Mouse (Mus musculus): ENCODE data around the gene Atxn7l3. TPM values are rescaled to one million over a fixed set of nuclear protein-coding genes. Genes with fewer than 3 reads are reported as not detected.

The Atxn7l3 gene
- polyA plus RNA-seq, 1 experiment: 80.0 TPM

DNA sequence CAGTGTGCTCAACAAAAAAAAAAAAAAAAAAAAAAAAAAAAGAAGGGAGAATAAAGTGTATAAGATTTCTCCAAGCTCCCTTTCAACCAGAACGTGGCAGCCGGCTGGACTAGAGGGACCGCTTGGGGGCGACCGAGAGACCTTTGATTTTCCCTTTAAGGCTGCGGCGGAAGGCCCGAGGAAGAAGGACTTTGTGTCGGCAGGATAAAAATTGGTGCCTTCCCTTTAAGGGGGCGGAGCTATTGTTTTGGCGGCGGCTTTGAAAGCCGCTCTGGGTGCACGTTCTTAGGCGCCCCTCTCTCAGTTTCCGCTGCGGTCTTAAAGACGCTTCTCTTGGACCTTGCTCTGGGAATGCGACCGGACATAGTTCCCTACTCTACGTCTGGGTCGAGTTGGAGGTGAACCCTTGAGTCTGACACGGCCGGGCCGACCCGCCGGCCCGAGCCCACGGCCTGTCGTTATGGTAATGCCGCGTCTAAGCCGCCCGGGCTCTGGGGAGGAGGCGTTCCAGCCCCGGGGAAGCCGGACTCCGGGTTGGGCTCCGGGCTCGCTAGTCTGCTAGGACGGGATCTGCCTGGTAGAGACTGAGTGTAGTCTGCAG is 47.7 kb downstream of the Atxn7l3 start, which contains the start of gene BC030867:
TSS of gene BC030867 (plus strand) at position 253 of the 601 bp plus-strand sequence.
- H3K36me3 ChIP-seq (replicated peaks; ENCODE audit: low read length): peaks cover 30% of the 10 kb centered on the region
- no peaks in the 10 kb centered on the region; the same call in 1 of the 2 replicates for H3K9me3 ChIP-seq
- H3K27me3 ChIP-seq (replicated peaks): no peaks in the 10 kb centered on the region
- H3K4me1 ChIP-seq: peaks cover 49% of the 10 kb centered on the region
- H3K4me3 ChIP-seq (replicated peaks): peak within 1 kb of the TSS; percentile 95
- TF ChIP-seq GATA1 (IDR thresholded peaks at IDR 0.05; ENCODE audit: borderline replicate concordance, low read length) (no peak), FLI1 (IDR thresholded peaks at IDR 0.05; ENCODE audit: low read length) (peak; percentile 38; the same call in 1 of the 2 replicates)

DNA sequence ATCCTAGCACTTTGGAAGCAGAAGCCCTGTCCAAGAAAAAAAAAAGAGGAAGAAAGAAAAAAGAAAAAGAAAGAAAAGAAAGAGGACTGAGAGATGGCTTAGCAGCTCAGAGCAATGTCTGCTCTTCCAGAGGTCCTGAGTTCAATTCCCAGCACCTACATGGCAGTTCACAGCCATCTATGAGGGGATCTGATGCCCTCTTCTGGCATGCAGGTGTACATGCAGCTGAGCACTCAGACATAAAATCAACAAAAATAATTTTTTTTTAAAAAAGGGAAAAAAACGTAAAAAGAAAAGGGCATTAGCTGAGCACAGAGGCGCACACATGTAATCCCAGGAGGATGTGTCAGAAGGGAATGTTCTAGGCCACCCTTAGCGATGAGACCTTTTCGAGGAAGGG is 49.6 kb downstream of the Atxn7l3 start:
- Histone ChIP-seq H3K4me1 (peaks cover 49% of the 10 kb centered on the region), H3K4me3 (replicated peaks) (no peak overlapping the region), H3K9me3 (peaks cover under 1% of the 10 kb centered on the region; the same call in 1 of the 2 replicates), H3K36me3 (replicated peaks; ENCODE audit: low read length) (peaks cover 14% of the 10 kb centered on the region), H3K27me3 (replicated peaks) (no peaks in the 10 kb centered on the region)
- TF ChIP-seq GATA1 (IDR thresholded peaks at IDR 0.05; ENCODE audit: borderline replicate concordance, low read length): no peak
- no peak for TF ChIP-seq FLI1 (IDR thresholded peaks at IDR 0.05; ENCODE audit: low read length)

DNA sequence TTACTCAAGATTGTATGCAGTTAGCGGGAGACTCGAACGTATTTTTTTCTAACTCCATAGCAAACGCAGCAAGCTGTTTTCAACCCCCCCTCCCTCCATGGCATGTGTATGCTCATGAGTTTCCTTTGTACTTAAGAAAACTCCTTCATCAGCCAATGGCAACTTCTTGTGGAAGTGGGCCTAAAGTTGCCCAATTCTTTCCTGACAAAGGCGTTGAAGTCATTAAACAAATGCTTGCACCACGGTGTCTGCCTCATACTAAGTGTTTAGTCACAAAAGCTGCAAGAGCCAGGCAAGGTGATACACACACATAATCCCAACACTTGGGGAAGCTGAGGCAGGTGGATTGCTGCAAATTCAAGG is 50.2 kb downstream of the Atxn7l3 start:
- Histone ChIP-seq H3K4me3 (replicated peaks) (no peak overlapping the region), H3K4me1 (peaks cover 51% of the 10 kb centered on the region), H3K9me3 (peaks cover 3% of the 10 kb centered on the region; the same call in 1 of the 2 replicates), H3K36me3 (replicated peaks; ENCODE audit: low read length) (peaks cover 8% of the 10 kb centered on the region), H3K27me3 (replicated peaks) (no peaks in the 10 kb centered on the region)
- no peak for TF ChIP-seq GATA1 (IDR thresholded peaks at IDR 0.05; ENCODE audit: borderline replicate concordance, low read length)
- no peak for TF ChIP-seq FLI1 (IDR thresholded peaks at IDR 0.05; ENCODE audit: low read length)

DNA sequence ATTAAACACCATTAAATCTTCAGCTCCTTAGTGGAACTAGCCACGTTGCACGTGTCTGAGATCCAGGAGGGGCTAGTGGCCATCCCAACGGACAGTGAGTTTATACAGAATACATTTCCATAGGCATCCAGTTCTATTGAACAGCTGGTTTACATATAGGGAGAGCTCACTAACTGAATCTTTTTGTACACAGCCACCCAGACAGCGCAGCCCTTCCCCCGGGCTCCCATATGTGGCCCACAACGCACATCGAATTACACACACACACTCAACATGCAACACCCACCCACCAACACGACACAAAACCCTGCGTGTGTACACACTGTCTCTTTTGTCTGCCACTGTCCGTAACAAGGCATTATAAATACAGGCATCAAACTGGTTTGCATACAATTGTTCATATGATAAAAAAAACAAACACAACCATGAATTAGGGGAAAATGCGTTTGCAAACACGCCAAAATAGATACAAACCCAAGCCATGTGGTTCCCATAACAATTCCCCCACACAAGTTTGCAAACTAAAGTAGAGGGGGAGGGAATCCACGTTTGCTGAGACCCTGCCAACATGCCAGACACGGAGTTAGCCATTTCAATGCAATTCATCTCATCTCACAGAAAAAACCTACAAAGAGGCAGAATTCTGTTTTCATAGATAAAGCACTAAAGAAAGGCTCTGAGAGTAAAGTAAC is 50.7 kb downstream of the Atxn7l3 start:
- TF ChIP-seq GATA1 (IDR thresholded peaks at IDR 0.05; ENCODE audit: borderline replicate concordance, low read length) (no peak), FLI1 (IDR thresholded peaks at IDR 0.05; ENCODE audit: low read length) (no peak)
- Histone ChIP-seq H3K4me3 (replicated peaks) (peak overlapping the region; percentile 92), H3K36me3 (replicated peaks; ENCODE audit: low read length) (peaks cover 3% of the 10 kb centered on the region), H3K9me3 (peaks cover 3% of the 10 kb centered on the region; the same call in 1 of the 2 replicates), H3K4me1 (peaks cover 54% of the 10 kb centered on the region), H3K27me3 (replicated peaks) (no peaks in the 10 kb centered on the region)

DNA sequence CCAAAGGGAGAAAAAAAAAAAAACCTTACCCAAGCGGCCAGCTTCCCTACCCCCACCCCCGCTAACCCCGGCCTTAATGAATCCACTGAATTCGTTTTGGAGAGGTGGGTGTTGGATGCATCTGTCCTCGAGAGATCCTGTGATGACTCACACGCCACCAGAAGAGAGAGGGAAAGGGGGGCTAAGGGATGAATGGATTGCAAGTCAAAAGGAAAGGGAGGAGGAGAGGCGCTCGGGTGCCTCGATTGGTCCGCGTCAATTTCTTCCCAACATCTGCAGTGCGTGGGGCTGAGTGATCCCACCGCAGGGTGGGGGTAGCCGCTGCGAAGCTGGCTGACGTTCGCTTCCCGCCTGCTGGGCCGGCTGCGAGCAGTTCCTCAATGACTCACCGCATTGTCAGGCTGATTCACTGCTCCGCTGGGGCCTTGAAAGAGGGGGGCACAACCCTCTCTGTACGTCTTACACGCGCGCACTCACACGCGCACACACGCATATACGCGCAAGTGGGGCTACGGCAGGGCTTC is 51.4 kb downstream of the Atxn7l3 start:
- TF ChIP-seq FLI1 (IDR thresholded peaks at IDR 0.05; ENCODE audit: low read length) (no peak), GATA1 (IDR thresholded peaks at IDR 0.05; ENCODE audit: borderline replicate concordance, low read length) (no peak)
- Histone ChIP-seq H3K9me3 (peaks cover 3% of the 10 kb centered on the region; the same call in 1 of the 2 replicates), H3K4me3 (replicated peaks) (peak overlapping the region; percentile 92), H3K36me3 (replicated peaks; ENCODE audit: low read length) (no peaks in the 10 kb centered on the region), H3K27me3 (replicated peaks) (no peaks in the 10 kb centered on the region), H3K4me1 (peaks cover 54% of the 10 kb centered on the region)

DNA sequence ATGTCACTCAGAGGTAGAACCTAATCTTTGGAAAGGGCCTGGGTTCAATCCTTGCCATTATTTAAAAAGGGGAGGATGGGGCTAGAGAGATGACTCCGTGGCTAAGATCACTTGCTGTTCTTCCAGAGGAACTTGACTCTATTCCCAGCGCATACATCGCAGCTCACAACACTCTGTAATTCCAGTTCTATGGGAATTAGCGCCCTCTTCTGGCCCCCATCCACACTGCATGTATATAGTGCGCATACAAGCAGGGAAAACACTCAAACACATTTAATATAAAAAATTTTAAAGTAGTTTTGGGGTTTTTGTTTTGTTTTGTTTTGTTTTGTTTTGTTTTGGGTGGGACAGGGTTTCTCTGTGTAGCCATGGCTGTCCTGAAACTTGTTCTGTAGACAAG is 54.6 kb downstream of the Atxn7l3 start:
- peaks cover 3% of the 10 kb centered on the region; the same call in 1 of the 2 replicates for H3K9me3 ChIP-seq
- peaks cover 8% of the 10 kb centered on the region for H3K27me3 ChIP-seq (replicated peaks)
- H3K36me3 ChIP-seq (replicated peaks; ENCODE audit: low read length): no peaks in the 10 kb centered on the region
- no peak overlapping the region for H3K4me3 ChIP-seq (replicated peaks)
- H3K4me1 ChIP-seq: peaks cover 43% of the 10 kb centered on the region
- TF ChIP-seq GATA1 (IDR thresholded peaks at IDR 0.05; ENCODE audit: borderline replicate concordance, low read length) (no peak), FLI1 (IDR thresholded peaks at IDR 0.05; ENCODE audit: low read length) (no peak)

DNA sequence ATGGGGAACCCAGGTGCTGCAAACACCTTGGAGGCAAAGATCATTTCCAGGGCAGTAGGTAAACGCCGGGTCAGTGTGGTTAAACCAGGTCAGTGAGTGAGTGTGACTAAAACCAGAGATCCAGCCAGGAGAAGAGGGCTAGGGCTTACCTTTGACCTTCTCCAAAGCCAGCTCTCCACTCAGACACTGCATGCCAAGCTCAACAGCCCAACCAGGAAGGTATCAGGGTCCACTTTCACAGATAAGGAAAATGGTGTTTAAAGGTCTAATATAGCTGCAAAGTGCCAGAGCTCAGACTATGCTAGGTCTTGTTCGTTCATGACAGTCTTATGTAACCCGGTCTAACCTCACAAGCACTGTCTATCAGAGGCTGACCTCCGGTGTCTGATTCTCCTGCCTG is 55.2 kb downstream of the Atxn7l3 start:
- no peaks in the 10 kb centered on the region for H3K36me3 ChIP-seq (replicated peaks; ENCODE audit: low read length)
- H3K27me3 ChIP-seq (replicated peaks): peaks cover 8% of the 10 kb centered on the region
- H3K4me1 ChIP-seq: peaks cover 47% of the 10 kb centered on the region
- peaks cover 3% of the 10 kb centered on the region; the same call in 1 of the 2 replicates for H3K9me3 ChIP-seq
- TF ChIP-seq GATA1 (IDR thresholded peaks at IDR 0.05; ENCODE audit: borderline replicate concordance, low read length): no peak
- TF ChIP-seq FLI1 (IDR thresholded peaks at IDR 0.05; ENCODE audit: low read length): no peak
- no peak overlapping the region for H3K4me3 ChIP-seq (replicated peaks)

DNA sequence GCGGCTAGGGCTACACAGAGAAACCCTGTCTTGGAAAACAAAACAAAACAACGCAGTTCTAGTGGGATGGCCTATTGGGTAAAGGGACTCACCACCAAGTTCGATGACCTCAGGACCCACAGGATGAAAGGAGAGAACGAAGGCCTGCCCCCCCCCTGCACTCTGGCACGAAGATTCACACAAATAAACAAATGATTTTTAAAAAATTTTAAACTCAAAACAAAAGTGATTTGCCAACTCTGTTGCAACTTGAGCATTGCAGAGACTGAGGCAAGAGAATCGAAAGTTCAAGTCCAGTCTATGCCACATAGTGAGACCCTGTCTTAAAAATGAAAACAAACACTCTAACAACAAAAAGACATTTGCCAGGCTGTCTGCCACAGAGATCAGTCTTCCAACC is 55.8 kb downstream of the Atxn7l3 start:
- H3K9me3 ChIP-seq: peaks cover 3% of the 10 kb centered on the region; the same call in 1 of the 2 replicates
- H3K27me3 ChIP-seq (replicated peaks): peaks cover 8% of the 10 kb centered on the region
- H3K36me3 ChIP-seq (replicated peaks; ENCODE audit: low read length): no peaks in the 10 kb centered on the region
- H3K4me3 ChIP-seq (replicated peaks): no peak overlapping the region
- TF ChIP-seq FLI1 (IDR thresholded peaks at IDR 0.05; ENCODE audit: low read length): no peak
- TF ChIP-seq GATA1 (IDR thresholded peaks at IDR 0.05; ENCODE audit: borderline replicate concordance, low read length): no peak
- H3K4me1 ChIP-seq: peaks cover 47% of the 10 kb centered on the region

Other genes with a start within 250 kb of the Atxn7l3 start
- 7.0 and 10.2 TPM in 2 replicates for gene Mpp2, start 208.1 kb downstream of the Atxn7l3 start, polyA plus RNA-seq (2012; ENCODE audit: insufficient read depth, low replicate concordance)
- gene Ppy, start 195.3 kb downstream of the Atxn7l3 start, polyA plus RNA-seq (2012; ENCODE audit: insufficient read depth, low replicate concordance): 2.3 TPM in 1 of 2 replicates, not detected in the other
- gene Pyy, start 188.8 kb downstream of the Atxn7l3 start, polyA plus RNA-seq (2012; ENCODE audit: insufficient read depth, low replicate concordance): not detected in 2 replicates
- gene Nags, start 151.1 kb downstream of the Atxn7l3 start, polyA plus RNA-seq (2012; ENCODE audit: insufficient read depth, low replicate concordance): not detected in 2 replicates
- 13.5 TPM in 1 of 2 replicates, not detected in the other for gene Tmem101, start 140.2 kb downstream of the Atxn7l3 start, polyA plus RNA-seq (2012; ENCODE audit: insufficient read depth, low replicate concordance)
- 36.7 and 120 TPM in 2 replicates for gene Lsm12, start 111.3 kb downstream of the Atxn7l3 start, polyA plus RNA-seq (2012; ENCODE audit: insufficient read depth, low replicate concordance)
- gene G6pc3, start 107.0 kb downstream of the Atxn7l3 start, polyA plus RNA-seq (2012; ENCODE audit: insufficient read depth, low replicate concordance): 32.9 and 73.3 TPM in 2 replicates
- gene Hdac5, start 66.5 kb downstream of the Atxn7l3 start, polyA plus RNA-seq (2012; ENCODE audit: insufficient read depth, low replicate concordance): 384 and 644 TPM in 2 replicates
- 2.6 and 4.2 TPM in 2 replicates for gene BC030867, start 47.7 kb downstream of the Atxn7l3 start, polyA plus RNA-seq (2012; ENCODE audit: insufficient read depth, low replicate concordance)
- gene Asb16, start 27.9 kb downstream of the Atxn7l3 start, polyA plus RNA-seq (2012; ENCODE audit: insufficient read depth, low replicate concordance): not detected in 2 replicates
- gene Tmub2, start 11.7 kb downstream of the Atxn7l3 start, polyA plus RNA-seq (2012; ENCODE audit: insufficient read depth, low replicate concordance): 46.7 and 48.3 TPM in 2 replicates
- gene Ubtf, start 23.1 kb upstream of the Atxn7l3 start, polyA plus RNA-seq (2012; ENCODE audit: insufficient read depth, low replicate concordance): 46.9 and 85.8 TPM in 2 replicates
- gene Slc4a1, start 69.6 kb upstream of the Atxn7l3 start, polyA plus RNA-seq (2012; ENCODE audit: insufficient read depth, low replicate concordance): 0.13 and 2.8 TPM in 2 replicates
- 3.8 and 6.6 TPM in 2 replicates for gene Rundc3a, start 96.8 kb upstream of the Atxn7l3 start, polyA plus RNA-seq (2012; ENCODE audit: insufficient read depth, low replicate concordance)
- 164 and 165 TPM in 2 replicates for gene Slc25a39, start 111.3 kb upstream of the Atxn7l3 start, polyA plus RNA-seq (2012; ENCODE audit: insufficient read depth, low replicate concordance)
- 44.1 and 152 TPM in 2 replicates for gene Grn, start 133.7 kb upstream of the Atxn7l3 start, polyA plus RNA-seq (2012; ENCODE audit: insufficient read depth, low replicate concordance)
- gene Fam171a2, start 151.1 kb upstream of the Atxn7l3 start, polyA plus RNA-seq (2012; ENCODE audit: insufficient read depth, low replicate concordance): 1.7 and 1.8 TPM in 2 replicates
- 3,342 and 4,614 TPM in 2 replicates for gene Itga2b, start 173.5 kb upstream of the Atxn7l3 start, polyA plus RNA-seq (2012; ENCODE audit: insufficient read depth, low replicate concordance)

Data from megakaryocyte, embryonic 14.5 days (primary cell).